Mouse (Mus musculus) adrenal gland, postnatal 10 days (tissue): ENCODE measurements around the gene Commd4. TPM values are rescaled to one million over a fixed set of nuclear protein-coding genes. Genes with fewer than 3 reads are reported as not detected.
"Not testable (repeated sequence)": the region's sequence is repeated elsewhere in the genome, so short reads cannot be mapped to it uniquely, and the experiment has no call there.

Experiments used
- DNase-seq: peaks from one replicate; pipeline ENCODE4 v3.0.0; 2021; ENCODE audit warnings: mixed read lengths
- long read RNA-seq, 2 experiments: library from polyadenylated mRNA; stranded (forward); transcript quantifications; one replicate each; pipeline ENCODE4 v2.0.0; 2021
- total RNA-seq, 2 experiments: library from RNA; stranded (reverse); gene quantifications; 2 replicates each; pipeline ENCODE4 v1.2.3; 2021

The Commd4 gene
- total RNA-seq: 10 to 100 TPM; 48.8 to 57.6 TPM
- long read RNA-seq, experiment 1, transcript Commd4-204 (7 exons, 1,941 nt): minor isoform, 8 of 106 reads
- long read RNA-seq, experiment 1, transcript Commd4-201 (8 exons, 858 nt): major isoform, 78 of 106 reads
- long read RNA-seq, experiment 1, partial matches to known transcripts: 3 of 106 reads
- long read RNA-seq, experiment 1, other reads (novel, unspliced or antisense): 13 of 106 reads
- long read RNA-seq, experiment 2, transcript Commd4-204 (7 exons, 1,941 nt): minor isoform, 8 of 85 reads
- long read RNA-seq, experiment 2, transcript Commd4-201 (8 exons, 858 nt): major isoform, 53 of 85 reads
- long read RNA-seq, experiment 2, transcript Commd4-202 (1 exons, 437 nt): minor isoform, 5 of 85 reads
- long read RNA-seq, experiment 2, partial matches to known transcripts: 7 of 85 reads
- long read RNA-seq, experiment 2, other reads (novel, unspliced or antisense): 12 of 85 reads

GRCm38 (mm10) chr9:57158013-57158470 lies at the start of gene Commd4:
Gene Commd4, minus strand, starts transcription at chr9:57158331.
- DNase-seq: peak; percentile 94

DNA sequence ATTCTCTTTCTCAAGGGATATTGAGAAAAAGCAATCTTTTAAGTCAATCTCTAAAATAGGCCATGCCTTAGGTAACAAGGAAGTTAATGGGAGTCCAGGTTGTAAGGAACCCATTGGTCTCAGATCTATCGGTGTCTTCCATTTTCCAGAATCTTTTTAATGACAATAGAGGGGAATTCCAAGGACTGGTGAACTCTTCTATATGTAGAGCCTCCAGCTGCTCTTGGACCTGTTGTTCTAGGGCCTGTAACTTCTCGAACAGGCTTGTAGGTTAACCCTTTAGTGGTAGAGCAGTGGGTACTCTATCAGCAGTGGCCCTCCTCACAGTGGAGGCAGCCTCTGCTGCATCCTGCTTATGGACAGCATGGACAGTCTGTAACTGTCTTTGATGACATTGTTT lies 48.8 kb upstream of the Commd4 start:
- no peak for DNase-seq

DNA sequence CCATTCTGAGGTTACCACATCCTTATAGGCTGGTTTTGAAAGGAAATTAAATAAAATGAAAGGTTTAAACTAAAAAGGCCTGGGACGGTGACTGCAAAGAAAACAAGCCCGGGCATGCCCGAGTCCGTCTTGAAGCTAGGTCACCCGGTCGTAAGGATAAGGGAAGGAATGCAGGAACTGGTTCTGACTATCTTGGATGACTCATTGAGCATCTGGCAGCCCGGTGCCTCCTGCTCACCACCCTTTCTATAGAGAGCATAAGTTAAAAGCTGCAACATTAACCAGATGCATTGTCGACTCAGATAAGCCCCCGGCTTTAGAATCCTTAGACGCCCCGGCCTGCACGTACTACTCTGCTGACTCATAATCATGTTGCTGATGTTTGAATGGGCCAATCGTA lies 45.4 kb upstream of the Commd4 start:
- not testable (repeated sequence) for DNase-seq

DNA sequence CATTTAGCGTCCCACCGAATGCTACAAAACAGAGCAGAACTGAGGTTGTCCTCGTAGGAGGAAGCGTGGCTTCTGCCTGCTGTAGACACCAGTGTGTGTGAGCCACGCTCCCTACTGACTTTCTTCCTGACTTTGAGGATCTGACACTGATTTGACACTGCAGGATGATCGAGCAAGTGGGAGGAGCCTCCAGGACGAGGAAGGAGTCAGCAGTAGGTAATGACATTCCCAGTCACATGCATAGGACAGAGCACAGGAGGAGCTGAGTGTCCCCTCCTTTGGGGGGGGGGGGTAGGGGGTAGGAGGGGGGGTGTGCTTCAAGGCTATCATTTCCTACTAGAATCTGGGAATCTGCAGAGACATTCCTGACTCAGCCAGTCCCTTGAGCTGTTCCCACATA lies 44.9 kb upstream of the Commd4 start:
- DNase-seq: no peak

DNA sequence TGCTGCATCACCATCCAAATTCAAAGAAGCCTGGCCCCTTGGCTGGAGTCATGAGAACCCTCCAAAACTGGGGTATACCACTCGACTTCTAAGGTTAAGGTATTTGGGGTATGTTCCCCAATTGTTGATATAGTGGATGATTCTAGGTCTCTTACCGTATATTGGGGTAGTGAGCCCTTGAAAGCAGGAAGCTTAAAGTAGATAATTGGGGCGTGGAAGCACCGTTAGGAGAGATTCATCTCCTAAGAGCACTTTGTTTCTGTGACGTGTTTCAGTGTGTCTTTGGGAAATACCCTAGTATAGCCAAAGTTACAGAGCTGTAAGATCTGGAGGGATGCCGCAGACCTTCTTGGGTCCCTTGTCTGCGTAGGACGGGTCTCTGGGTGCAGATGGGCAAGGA lies 39.3 kb upstream of the Commd4 start:
- DNase-seq: no peak

DNA sequence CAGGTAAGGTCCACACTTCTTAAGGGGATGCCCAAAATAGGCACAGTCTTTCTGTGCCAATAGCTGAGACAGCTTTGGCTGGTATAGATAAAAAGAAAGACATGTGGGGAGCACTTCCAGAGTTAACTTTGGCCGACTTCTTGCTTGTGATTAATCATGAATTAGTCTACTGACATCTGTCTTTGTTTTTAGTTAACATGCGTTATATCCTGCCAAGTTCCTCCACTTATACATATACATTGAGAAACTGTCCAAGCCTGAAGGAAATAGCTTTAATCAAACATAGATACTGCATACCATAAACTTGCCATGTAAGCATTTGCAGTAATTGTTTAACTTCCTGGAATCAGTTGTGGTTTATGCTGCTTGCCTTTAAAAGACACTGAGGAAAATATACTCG lies 38.6 kb upstream of the Commd4 start:
- DNase-seq: no peak

- no peak for DNase-seq
Measured at GRCm38 (mm10) chr9:57168411-57168810, 10.3 kb upstream of the Commd4 start.

DNA sequence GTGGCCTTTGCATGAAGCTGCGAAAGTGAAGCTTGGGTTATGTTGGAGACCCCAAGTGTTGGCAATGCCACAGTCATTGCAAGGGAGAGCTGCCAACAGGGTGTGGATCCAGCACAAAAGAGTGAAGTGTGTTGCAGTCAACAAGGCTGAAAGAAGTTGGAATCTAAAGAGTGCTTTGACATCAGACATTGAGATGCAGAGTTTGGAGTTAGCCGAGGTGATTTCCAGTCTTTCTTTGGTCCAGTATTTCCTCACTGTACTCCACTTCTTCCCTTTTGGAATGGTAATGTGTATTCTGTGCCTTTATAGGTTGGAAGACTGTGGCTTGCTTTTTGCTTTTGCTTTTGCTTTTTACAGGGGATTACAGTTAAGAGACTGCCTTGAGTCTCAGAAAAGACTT lies 8.0 kb upstream of the Commd4 start:
- DNase-seq: no peak

GRCm38 (mm10) chr9:57163137-57163536 lies 5.0 kb upstream of the Commd4 start:
- DNase-seq: no peak

- DNase-seq: no peak
Measured at GRCm38 (mm10) chr9:57162496-57162895, 4.4 kb upstream of the Commd4 start.

GRCm38 (mm10) chr9:57158506-57158905 lies 375 bp upstream of the Commd4 start:
- no peak for DNase-seq

GRCm38 (mm10) chr9:57157499-57157898 lies 632 bp downstream of the Commd4 start:
- no peak for DNase-seq

- DNase-seq: no peak
Measured at GRCm38 (mm10) chr9:57156823-57157222, 1.3 kb downstream of the Commd4 start.

GRCm38 (mm10) chr9:57156383-57156782 lies 1.7 kb downstream of the Commd4 start:
- DNase-seq: no peak

- DNase-seq: no peak
Measured at GRCm38 (mm10) chr9:57152331-57152730, 5.8 kb downstream of the Commd4 start.

DNA sequence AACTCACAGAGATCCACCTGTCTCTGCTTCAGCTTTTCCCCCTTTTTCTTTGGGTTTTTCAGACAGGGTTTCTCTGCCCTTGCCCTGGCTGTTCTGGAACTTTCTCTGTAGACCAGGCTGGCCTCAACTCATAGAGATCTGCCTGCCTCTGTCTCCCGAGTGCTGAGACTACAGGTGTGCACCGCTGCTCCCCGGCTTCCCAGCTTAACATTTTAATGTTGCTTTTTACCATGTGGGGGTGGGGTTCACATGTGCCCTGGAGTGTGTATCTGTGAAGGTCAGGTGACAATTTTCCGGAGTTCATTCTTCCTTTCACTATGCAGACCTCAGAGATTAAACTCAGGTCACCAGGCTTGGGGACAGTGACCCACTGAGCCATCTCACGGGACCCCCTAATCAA lies 7.9 kb downstream of the Commd4 start:
- no peak for DNase-seq

DNA sequence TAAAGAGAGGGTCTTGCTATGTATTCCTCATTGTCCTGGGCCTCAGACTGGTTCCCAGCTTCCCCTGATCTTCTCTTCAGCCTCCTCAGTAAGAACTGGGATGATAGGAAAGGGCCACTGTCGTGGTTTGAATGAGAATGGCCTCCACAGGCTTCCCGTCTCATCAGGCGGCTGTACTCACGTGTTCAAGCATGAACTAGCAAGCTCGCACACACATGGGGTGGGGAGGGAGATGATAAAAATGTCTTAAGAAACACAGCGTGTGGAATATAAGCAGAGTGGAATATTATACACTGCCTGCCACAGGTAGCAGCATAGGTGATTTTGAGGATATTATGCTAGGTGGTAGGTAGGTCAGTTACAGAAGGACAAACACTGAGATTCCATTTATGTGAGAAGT lies 9.1 kb downstream of the Commd4 start:
- DNase-seq: no peak

- DNase-seq: peak; percentile 87
Measured at GRCm38 (mm10) chr9:57148144-57148878, 9.8 kb downstream of the Commd4 start, which contains the start of gene Neil1. Gene Neil1, minus strand, starts transcription at chr9:57148305.

DNA sequence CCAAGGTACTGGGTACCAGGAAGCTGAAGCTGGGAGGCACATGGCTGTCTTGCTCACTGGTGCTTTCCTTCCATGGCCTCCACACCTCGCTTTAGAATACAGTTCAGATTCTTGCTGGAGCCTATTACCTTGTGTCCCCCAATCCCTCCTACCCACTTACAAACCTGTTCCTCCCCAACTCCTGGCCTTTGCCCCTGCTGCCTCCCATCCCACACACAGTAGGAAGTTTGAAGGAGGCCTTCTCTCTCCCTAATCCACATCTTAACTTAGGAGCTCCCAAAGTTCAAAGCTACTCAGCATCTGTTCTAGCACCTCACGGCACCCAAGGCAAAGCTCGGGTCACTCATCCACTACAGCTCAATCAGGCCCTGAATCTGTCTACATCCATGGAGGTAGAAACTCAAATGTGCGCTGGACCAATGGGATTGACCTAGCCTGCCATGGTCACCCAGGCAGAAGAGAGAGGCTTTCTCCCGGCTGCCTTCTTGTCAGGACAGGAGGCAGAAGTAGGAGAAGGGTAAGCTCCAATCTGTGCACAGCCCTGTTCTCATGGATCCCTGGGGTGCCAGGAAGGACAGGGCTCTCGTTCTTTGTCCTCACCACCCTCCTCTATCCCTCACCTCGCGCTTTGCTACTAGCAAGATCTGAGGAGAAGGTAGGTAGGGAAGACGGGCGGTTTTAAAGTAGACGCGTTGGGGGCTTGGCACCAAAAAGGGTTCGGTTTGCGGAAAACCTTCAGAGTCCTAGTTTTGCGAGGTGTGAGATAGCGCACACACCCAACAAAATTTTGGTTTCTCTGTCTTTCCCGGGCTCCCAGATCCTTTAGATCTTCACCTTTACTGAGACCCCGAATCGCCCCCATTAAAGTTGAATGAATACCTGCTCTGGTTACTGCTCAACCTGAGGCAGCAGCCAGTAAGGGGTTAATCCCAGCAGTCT lies 10.7 kb downstream of the Commd4 start:
- peak; percentile 42 for DNase-seq

GRCm38 (mm10) chr9:57146451-57147066 lies 11.6 kb downstream of the Commd4 start:
- no peak for DNase-seq

GRCm38 (mm10) chr9:57144830-57145229 lies 13.3 kb downstream of the Commd4 start:
- DNase-seq: no peak

DNA sequence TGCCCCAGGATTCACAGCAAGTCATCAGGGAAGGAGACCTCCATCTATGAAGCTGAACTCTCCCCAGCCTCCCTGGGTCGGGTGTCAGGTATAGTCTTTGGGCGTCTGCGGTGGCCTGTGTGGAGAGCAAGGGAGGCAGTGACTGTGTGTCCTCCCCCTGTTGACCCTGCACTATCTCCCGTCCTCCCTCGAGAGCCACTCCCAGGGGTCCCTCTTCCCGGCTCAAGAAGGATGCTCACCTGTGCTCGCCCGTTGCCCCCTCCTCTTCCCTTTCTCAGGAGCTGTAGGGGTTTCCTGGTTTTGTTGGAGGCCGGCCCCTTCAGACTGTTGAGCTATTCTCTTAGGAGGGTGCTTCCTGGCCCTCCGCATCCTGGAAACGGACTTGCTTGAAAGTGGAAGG lies 14.9 kb downstream of the Commd4 start:
- no peak for DNase-seq
